Mouse (Mus musculus) C2C12 (cell line): ENCODE measurements at regions not wholly inside any gene's neighbourhood (a gene's known extent, or its start where the extent isn't known, plus 50 kb on each side); places are given as distances from the start of the nearest gene placed in this dataset.

ENCODE experiments used
- H3K27me3 ChIP-seq: one replicate; pipeline ENCODE4 v1.6.1; 2011; ENCODE audit not compliant: control insufficient read depth, insufficient read depth, insufficient read length
- H3K36me3 ChIP-seq: one replicate; pipeline ENCODE4 v1.6.1; 2011; ENCODE audit not compliant: control insufficient read depth, insufficient read depth
- H3K4me3 ChIP-seq: one replicate; pipeline ENCODE4 v1.5.1; 2011; ENCODE audit warnings: mild to moderate bottlenecking, control low read depth; ENCODE audit not compliant: poor library complexity, insufficient read depth, severe bottlenecking
- H3K79me2 ChIP-seq: one replicate; pipeline ENCODE4 v1.6.1; 2011; ENCODE audit not compliant: control insufficient read depth, insufficient read depth
- H3K79me3 ChIP-seq: one replicate; pipeline ENCODE4 v1.6.1; 2011; ENCODE audit warnings: low read depth, control low read depth
- H3ac ChIP-seq: one replicate; pipeline ENCODE3; 2011; ENCODE audit warnings: low read depth; ENCODE audit not compliant: control insufficient read depth, insufficient read length
- CEBPB ChIP-seq: IDR thresholded peaks from one replicate; pipeline ENCODE4 v1.6.1; 2011; ENCODE audit warnings: low read depth, mild to moderate bottlenecking, control low read depth, moderate library complexity
- CTCF ChIP-seq: IDR thresholded peaks from one replicate; pipeline ENCODE4 v1.5.1; 2011; ENCODE audit not compliant: control insufficient read depth, insufficient read depth, insufficient read length
- FOSL1 ChIP-seq: IDR thresholded peaks from one replicate; pipeline ENCODE4 v1.8.0; 2011; ENCODE audit warnings: mild to moderate bottlenecking, low read length; ENCODE audit not compliant: poor library complexity, insufficient read depth, severe bottlenecking
- MAX ChIP-seq: IDR thresholded peaks from one replicate; pipeline ENCODE4 v1.6.1; 2011; ENCODE audit warnings: mild to moderate bottlenecking, control low read depth
- MYOD1 ChIP-seq: IDR thresholded peaks from one replicate; pipeline ENCODE4 v1.6.1; 2011; ENCODE audit warnings: low read depth; ENCODE audit not compliant: control insufficient read depth, insufficient read length
- MYOG ChIP-seq: IDR thresholded peaks from one replicate; pipeline ENCODE4 v1.6.1; 2011; ENCODE audit not compliant: control insufficient read depth, insufficient read length; ENCODE audit errors: extremely low read depth
- USF1 ChIP-seq: IDR thresholded peaks from one replicate; pipeline ENCODE4 v1.6.1; 2011; ENCODE audit warnings: low read depth, mild to moderate bottlenecking, control low read depth, moderate library complexity

GRCm38 (mm10) chr9:23134421-23135118 is 88.3 kb upstream of the Bmper start:
- H3ac ChIP-seq: no peak overlapping the region
- no peak overlapping the region for H3K4me3 ChIP-seq
- H3K79me3 ChIP-seq: no peaks in the 10 kb centered on the region
- H3K79me2 ChIP-seq: no peaks in the 10 kb centered on the region
- no peaks in the 10 kb centered on the region for H3K36me3 ChIP-seq
- no peak for TF ChIP-seq USF1
- no peak for TF ChIP-seq CTCF
- no peak for TF ChIP-seq MAX
- TF ChIP-seq FOSL1: no peak
- no peak for TF ChIP-seq MYOD1
- TF ChIP-seq CEBPB: no peak
- TF ChIP-seq MYOG: no peak
- H3K27me3 ChIP-seq: no peaks in the 10 kb centered on the region

GRCm38 (mm10) chr9:23136511-23136910 is 86.4 kb upstream of the Bmper start:
- no peak overlapping the region for H3K4me3 ChIP-seq
- TF ChIP-seq CEBPB: no peak
- no peak for TF ChIP-seq MAX
- no peak for TF ChIP-seq MYOG
- no peak for TF ChIP-seq CTCF
- TF ChIP-seq FOSL1: no peak
- TF ChIP-seq USF1: no peak
- no peak for TF ChIP-seq MYOD1
- H3K36me3 ChIP-seq: no peaks in the 10 kb centered on the region
- H3K27me3 ChIP-seq: no peaks in the 10 kb centered on the region
- H3K79me2 ChIP-seq: no peaks in the 10 kb centered on the region
- no peaks in the 10 kb centered on the region for H3K79me3 ChIP-seq
- no peak overlapping the region for H3ac ChIP-seq

- Histone ChIP-seq H3K79me3 (no peaks in the 10 kb centered on the region), H3K79me2 (no peaks in the 10 kb centered on the region), H3ac (no peak overlapping the region), H3K36me3 (no peaks in the 10 kb centered on the region), H3K4me3 (no peak overlapping the region), H3K27me3 (no peaks in the 10 kb centered on the region)
- TF ChIP-seq MYOG (no peak), CEBPB (no peak), FOSL1 (no peak), MAX (no peak)
Observed at GRCm38 (mm10) chr9:23137682-23138210, 85.1 kb upstream of the Bmper start.

GRCm38 (mm10) chr9:23139580-23140162 is 83.2 kb upstream of the Bmper start:
- no peak for TF ChIP-seq MYOD1
- TF ChIP-seq USF1: no peak
- no peak for TF ChIP-seq MAX
- no peak for TF ChIP-seq FOSL1
- TF ChIP-seq CEBPB: no peak
- no peak for TF ChIP-seq CTCF
- TF ChIP-seq MYOG: no peak

GRCm38 (mm10) chr9:23144281-23144680 is 78.6 kb upstream of the Bmper start:
- H3K79me3 ChIP-seq: no peaks in the 10 kb centered on the region
- H3K36me3 ChIP-seq: no peaks in the 10 kb centered on the region
- TF ChIP-seq CEBPB: no peak
- TF ChIP-seq USF1: no peak
- no peak for TF ChIP-seq MYOD1
- TF ChIP-seq FOSL1: no peak
- TF ChIP-seq MAX: no peak
- TF ChIP-seq MYOG: no peak
- TF ChIP-seq CTCF: no peak
- no peak overlapping the region for H3K4me3 ChIP-seq
- no peaks in the 10 kb centered on the region for H3K27me3 ChIP-seq
- no peaks in the 10 kb centered on the region for H3K79me2 ChIP-seq
- no peak overlapping the region for H3ac ChIP-seq

More at GRCm38 (mm10) chr9:23139580-23140162, 83.2 kb upstream of the Bmper start:
- no peaks in the 10 kb centered on the region for H3K79me2 ChIP-seq
- no peaks in the 10 kb centered on the region for H3K79me3 ChIP-seq
- H3K4me3 ChIP-seq: no peak overlapping the region
- no peaks in the 10 kb centered on the region for H3K36me3 ChIP-seq
- no peaks in the 10 kb centered on the region for H3K27me3 ChIP-seq
- H3ac ChIP-seq: no peak overlapping the region
